Mouse (Mus musculus): Measurements from ENCODE around the gene Map2.
A peak's percentile ranks its signal among the peaks of the same experiment; 100 is the strongest.

Map2 gene

DNA sequence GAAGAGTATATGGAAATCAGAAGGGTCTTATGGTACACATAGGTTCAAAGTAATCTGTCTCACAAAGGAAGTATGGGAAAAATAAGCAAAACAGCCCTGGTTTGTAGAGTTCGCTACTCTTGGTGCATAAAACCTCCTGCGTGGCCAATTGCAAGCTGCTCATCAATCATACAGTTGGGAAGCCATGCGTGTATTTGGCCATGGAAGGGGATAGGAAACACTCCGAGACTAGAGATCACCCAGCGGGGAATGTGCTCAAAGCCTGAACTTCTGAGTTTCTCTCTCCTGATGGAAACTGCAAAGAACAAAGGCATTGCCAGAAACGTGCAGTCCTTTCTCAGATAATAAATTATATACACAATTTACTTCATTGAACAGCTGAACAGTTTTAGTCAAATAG is 124.3 kb downstream of the Map2 start:
- DNase-seq (ENCODE audit: low read depth, low spot score), result no peak

DNA sequence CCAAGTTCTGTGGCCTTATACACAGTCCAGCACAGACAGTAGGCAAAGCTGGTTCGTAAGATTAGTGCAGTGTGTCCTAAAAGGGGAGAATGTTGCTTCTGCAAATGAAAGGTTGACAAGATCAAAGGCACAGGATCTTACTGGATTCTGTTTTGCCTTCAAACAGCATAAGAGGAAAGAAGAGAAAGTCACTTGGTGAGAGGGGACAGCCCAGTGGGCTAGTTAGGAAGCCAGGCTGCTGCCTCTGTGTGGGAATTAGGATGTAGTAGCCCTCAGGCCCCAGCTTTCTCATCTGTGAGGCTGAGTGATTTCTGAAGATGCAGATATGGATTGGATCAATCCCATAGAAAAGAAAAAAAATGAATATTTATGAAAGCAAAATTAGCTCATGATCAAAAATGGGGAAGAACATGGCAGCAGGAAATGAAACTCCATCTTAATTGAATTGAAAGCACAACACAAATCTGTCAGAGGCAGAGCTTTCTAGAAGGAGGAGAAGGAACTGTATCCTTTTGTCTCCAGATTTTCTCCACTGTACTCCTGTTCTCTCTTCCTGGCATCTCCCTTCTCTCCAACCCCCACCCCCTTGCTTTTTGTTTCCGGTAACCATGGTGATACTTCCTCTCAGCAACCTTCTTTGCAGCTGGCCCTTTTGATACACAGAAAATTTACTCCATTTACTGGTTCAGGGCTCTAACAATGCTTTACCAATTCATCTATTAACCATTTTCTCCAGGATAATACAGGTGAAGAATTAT is 145.5 kb downstream of the Map2 start:
- DNase-seq (ENCODE audit: low read depth, low spot score), result peak; percentile 14

DNA sequence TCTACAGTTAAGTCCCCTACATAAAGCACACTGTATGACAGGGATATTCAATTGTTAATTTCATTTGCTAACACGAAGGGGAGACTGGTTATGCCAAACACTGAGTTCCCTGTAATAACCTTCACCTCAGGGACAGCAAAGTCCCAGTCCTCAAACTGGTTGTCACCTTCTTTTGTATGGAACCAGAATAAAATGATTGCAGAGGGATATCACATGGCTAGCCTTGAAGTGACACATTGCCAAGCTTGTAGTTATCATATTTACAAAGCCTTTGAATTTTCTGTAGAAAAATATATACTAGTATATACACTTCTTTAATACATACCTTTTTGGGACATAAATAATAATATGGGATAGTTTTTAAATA is 146.0 kb downstream of the Map2 start:
- DNase-seq (ENCODE audit: low read depth, low spot score), result no peak

DNA sequence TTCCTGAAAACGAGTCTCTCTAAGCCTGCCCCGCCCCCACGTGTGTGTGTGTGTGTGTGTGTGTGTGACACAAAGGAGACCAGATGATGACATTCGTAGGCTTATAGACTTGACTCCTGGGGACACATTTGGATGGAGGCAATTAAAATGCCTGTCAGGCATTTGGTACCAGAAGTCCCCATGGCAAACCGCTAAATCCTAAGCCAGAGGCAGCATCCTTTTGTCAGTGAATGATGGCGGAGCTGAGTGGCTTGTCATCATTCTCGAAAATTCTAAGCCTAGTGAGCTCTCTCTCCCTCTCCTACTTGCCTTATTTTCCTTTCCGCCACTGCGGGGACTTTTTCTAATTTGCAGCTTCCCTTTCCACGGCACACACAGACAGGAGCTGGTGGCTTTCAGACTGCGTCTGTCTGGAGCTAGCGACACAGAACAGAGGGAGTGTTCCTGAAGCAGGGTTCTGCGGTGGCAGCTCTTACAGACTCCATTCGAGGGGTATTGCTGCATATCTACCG is 146.6 kb downstream of the Map2 start:
- DNase-seq (ENCODE audit: low read depth, low spot score), result peak; percentile 23

DNA sequence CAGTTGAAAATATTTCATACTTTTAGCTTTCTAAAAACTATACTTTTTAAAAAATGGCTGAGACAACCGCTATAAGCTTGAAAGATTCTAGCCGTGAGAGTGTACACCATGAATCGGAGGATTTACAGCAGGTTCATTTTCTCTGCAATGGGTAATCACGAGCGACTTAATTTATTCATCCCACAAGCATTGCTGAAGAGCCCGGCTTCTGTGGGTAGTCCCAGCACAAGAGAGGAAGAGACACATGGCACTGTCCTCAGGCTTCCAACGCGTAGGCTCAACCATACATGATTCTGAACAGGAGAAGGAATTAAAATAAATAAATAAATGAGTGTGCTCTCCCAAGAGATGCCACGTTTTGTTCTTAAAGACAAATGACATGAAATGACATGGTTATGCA is 148.4 kb downstream of the Map2 start:
- DNase-seq (ENCODE audit: low read depth, low spot score), result no peak

DNA sequence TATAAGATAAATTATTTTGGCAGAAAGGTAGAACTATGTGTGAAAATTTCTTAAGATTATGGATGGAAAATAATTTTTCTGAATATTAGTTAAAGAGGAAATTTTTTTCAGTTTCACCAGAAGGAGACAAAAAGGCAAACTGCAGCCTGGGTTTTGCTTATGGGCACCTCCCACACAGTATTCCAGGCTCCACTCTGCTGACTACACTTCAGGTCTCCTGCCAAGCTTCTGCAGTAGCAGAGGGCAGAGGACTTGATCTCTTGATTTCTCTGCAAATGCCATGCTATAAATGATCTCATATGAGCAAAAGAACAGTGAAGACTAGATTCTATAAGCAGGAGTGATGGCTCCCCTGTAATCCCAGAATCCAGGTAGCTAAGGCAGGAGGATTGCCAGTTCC is 149.9 kb downstream of the Map2 start:
- DNase-seq (ENCODE audit: low read depth, low spot score), result no peak

DNA sequence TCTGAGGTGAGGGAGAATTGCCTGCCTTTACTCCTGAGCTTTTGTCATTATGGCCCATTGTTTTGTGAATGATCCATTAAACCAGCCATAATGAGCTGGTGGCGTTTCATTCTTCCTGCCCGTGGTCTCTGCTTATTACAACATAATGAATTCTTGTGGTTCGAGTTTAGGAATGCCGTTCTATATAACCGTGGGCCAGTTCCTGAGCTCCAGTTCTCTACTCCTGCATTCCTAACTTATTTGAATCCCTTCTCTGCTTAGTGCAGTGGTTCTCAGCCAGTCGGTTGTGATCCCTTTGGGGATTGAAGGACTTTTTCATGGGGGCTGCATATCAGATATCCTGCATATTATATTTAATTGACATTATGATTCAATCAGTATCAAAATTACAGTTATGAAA is 153.9 kb downstream of the Map2 start:
- no peak for DNase-seq (ENCODE audit: low read depth, low spot score)

DNA sequence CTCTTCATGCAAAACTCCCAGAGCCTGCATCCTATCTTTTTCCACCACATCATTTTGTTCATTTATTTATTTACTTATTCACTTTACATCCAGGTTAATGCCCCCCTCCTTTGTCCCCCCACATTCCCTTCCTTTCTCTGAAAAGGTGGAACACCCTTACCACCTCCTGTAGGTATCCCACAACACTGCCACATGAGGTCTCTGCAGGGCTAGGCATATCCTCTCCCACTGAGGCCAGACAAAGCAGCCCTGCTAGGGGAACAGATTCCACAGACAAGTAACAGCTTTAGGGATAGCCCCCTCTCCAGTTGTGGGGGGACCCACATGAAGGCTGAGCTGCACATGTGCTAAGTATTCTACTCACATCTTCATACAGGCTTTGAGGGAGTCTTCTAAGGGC is 154.5 kb downstream of the Map2 start:
- no peak for DNase-seq (ENCODE audit: low read depth, low spot score)

DNA sequence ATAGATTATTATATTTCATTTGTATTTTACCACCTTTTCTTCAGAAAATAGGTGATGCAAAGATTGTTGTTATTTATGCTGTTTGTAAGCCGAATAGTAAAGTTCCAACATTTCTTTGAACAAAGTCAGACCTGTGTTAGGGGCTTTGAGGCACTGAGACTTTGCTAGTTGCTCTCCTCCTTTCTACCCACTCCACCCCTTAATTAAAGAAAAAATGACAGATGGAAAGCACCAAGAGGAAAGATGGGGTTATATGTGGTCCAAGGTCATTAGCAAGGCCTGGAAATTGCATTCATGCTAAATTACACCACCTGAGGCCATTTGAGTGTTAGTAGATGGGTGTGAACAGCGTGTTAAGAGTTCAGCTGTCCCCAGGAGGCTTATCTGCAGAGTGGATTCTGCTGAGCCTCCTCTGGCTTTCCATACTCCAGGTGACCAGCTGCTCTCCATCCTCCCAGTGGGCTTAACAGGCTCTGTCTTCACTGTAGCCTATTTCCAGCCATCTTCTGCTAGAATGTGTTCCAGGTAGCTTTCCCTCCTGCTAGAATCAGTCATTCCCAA is 160.7 kb downstream of the Map2 start:
- no peak for DNase-seq (ENCODE audit: low read depth, low spot score)

DNA sequence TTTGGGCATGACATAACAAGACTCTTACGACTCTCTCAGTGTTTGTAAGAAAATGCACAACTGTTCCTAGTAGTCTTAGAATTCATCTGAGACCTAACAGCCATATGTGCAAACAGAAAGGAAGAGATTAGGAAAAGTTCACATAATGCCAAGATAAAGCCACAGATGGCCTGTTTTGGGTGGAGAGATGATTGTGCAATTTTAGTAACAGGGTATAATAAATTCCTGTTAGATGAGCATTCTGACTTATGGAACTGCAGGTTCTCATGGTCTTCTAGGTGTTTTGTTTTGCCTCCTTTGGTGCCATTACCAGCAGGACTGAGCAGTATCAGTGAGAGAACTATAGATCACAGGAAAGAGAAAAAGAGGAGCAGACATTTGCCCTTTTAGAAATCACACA is 164.1 kb downstream of the Map2 start:
- no peak for DNase-seq (ENCODE audit: low read depth, low spot score)

DNA sequence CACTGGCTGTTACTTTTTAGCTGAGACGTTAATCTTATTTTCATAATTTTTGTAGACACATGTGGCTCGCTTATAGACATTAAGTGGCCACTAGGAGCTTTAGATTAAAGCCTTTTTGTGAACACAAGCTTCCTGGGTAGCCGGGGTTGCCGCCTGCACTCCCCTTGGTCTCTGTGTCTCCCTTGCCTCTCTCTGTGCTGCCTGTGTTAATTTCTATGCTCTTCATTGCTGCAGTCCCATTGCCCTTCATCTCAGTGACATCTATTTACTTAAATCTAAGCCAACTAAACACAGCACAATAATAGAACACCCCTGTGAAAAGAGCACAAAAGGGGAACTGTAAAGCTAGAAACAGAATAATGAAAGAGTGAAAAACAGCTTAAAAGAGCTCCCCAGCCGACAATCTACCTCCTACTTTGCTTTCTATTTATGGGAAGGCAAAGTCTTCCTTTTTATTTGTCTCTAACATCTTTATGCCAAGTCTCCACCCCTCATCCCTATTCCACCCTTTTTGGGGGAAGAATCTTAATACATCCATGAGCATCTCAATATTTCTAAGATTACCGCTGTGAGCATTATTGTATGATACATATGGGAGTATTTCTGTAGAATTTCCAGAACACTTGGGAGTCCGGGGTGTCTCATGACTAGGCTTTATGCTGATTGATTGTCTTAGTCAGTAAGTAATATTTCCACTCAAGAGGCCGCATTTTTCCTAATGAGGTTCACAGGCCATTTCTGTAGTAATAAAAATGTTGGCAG is 173.5 kb downstream of the Map2 start:
- no peak for DNase-seq (ENCODE audit: low read depth, low spot score)

DNA sequence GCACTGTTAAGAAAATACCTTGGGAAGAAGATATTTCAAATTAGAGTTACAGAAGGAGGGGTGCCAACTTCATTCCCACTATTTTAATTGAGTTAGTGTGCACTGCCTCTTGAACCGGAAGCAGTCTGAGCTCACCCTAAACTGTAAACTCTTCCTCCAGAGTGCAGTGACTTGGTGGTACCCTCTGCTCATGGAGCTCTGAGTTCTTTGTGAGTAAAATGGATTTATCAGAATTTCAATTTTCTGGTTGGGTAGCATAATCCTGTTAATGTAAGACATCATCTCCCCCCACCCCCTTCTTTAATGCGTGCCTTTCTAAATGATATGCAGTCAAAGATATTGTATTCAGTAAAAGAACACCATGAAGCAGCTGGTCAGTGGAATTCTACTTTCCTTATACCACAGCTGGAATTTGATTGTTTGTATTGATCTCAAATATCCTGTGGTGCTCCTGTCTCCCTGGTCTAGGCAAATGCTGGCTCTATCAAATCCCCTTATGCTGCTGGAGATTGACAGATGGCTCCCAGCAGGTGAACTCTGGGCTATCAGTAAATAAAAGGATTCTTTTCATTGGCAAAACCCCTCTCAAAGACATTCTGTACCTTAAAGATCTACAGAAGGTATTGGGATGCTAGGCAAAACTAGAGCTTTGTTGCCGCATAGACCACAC is 174.2 kb downstream of the Map2 start:
- DNase-seq (ENCODE audit: low read depth, low spot score), result no peak

DNA sequence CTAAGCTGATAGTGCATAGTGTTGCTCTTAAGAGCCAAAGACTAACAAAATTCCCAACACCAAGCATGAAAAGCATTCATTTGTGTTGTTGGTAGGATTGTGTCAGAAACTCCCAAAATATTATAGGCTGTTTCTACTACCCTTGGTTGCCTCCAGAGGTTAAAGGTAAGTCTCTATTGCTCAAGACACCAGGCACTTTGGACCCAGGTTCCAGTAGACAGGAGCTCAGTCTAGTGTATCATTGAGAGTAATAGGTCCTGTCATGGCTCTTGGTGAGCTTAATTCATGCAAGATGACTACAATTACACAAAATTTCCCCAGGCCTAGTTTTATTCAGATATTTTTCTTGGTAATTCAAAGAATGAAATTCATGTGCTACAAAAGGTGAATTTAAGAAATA is 176.3 kb downstream of the Map2 start:
- no peak for DNase-seq (ENCODE audit: low read depth, low spot score)

DNA sequence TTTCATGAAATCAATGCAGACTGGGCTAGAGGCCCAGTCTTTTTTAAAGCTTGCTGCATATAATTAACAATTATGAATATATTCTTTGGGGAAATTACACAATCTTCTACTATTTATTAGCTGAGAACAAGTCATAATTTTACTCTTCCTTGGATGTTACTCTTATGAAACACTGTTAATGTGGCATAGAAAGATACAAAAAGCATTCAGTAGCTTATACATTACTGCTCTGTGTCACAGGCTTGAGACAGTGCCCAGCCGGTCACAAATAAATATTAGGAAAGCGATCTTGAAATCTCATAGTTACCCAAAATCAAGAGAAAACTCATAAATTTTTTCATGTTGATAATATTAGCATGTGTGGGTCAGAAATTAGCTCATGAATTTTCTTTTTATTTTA is 186.7 kb downstream of the Map2 start:
- DNase-seq (ENCODE audit: low read depth, low spot score), result no peak

DNA sequence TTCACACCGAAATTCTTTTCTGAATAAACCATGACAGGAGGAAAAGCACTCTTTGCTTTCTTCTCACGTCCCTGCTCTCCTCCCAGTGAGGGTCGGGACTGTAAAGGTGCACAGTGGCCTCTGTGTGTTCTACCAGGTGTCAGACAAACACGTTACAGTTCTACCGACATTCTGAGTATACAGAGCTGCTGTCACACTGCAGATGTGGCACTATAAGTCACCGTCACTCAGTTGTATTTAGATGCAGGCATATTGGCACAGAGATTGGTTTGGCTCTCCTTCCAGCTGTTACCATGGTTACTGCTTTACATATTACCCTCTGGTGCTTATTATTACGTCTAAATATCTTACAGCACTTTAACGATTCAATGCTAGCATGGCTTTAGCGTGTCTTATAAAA is 188.2 kb downstream of the Map2 start:
- DNase-seq (ENCODE audit: low read depth, low spot score), result no peak

DNA sequence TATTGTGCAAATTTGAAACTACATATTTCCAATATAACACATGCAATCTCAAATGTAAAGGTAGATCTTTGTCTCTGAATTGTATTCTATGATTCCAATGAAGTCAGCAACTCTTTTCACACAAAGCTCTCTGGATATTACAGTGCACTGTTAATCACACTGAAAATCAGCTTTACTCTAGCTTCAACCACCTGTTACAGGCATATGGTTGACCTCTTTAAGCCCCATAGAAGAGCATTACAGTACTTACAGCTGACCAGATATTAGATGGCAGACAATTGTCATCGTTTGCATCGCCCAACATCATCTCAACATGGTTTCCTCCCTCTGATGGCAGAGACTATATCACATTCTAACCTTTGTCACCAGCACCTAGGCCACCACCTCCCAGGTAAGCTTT is 189.3 kb downstream of the Map2 start:
- no peak for DNase-seq (ENCODE audit: low read depth, low spot score)

DNA sequence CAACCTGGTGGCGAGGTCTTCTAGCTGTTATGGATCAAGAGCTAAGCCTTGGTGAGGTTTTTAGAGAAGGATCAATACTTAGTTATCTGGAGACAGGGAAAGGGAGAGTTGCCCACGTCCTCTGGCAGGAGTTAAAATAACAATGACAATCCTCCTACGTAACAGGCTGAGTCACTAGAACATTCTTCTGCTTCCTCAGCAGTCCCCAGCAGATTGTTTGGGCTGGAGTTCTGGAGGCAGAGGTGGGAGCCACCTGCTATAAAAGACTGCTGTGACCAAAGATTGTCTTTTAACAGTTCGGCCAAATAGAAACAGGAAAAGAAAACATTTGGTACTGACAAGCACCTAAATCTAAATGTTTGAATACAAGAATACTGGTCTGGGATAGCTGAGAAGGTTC is 190.5 kb downstream of the Map2 start:
- DNase-seq (ENCODE audit: low read depth, low spot score), result no peak

DNA sequence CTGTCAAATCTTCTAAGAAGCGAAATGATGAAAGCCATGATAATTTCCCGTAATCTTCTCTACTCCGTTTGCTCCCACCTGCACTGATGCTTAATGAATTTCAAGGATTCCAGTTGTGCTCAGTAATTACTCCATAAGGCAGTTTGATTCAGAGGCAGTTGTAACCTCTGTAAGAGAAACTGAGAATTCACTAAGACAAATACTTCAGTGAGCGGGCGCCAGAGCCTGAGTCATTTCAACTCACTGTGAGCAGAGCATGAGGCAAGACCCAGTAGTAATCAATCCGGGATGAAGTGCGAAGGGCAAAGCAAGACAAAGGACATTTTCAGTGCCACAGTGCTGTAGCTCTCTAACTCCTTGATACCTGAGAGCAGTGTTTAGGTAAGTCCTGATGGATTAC is 194.4 kb downstream of the Map2 start:
- no peak for DNase-seq (ENCODE audit: low read depth, low spot score)

DNA sequence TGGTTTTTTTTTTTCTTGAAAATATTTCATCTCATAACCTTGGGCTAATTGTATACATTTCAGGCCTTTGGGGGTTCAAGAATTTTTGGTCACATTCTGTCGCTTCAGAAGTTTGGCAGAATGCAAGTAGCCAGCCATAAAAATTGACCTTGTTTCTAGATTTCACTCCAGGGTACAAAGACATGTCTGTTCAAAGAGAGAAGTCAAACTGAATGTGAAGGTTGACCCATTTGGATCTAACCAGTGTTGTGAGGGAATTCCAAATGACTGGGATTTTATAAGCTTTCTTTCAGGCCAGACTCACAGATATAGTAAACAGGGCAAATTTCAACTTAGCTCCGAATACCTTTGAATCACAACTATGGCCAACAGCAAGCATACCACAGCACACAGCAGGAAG is 196.3 kb downstream of the Map2 start:
- DNase-seq (ENCODE audit: low read depth, low spot score), result no peak

DNA sequence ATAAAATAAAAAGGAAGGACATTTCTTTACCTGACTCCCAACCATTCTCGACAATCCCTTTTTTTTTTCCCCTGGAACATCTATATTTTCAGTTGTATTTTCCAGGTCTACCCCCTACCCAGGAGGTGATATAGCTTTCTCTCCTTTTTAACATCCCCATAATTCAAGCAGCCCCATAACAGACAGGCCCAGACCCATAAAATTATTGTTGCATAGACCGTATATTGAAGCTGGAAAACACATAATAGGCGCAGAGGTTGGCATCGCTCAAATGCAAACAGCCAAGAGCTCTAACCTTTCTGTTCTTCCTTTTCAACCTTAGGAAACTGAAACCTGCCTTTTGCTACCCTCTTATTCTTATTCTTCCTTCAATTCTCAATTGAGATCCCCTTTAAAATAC is 211.2 kb downstream of the Map2 start:
- no peak for DNase-seq (ENCODE audit: low read depth, low spot score)

DNA sequence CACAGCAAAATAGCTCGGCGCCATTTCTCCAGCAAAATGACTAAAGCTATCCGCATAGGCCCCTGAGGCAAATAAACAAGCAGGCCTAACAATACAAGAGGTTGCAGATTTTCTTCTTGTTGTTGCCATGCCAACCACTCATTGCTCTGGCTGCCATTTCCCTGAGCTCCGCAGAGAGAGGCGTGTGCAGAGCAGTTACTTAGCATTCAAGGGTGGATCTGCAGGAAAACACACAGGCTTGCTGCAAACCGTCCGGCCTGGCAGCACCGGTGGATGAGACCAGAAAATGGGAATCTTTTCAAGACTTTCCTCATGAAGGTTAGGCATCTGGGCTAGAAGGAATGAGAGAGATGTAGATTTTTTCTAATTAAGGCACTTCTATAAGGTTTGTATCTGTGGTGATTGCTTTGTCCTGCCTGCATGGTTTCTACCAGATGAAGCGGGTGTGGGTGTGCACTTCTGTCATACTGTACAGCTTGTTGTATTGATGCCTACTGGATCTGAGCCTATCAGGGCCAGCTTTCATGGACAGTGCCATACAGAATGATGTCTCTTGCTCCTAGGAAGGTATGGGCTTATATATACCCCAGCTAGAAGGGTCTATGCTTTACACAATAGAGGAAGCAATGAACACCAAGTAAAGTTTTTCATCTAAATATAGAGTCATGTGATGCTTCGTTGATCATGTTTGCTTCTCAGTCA is 211.8 kb downstream of the Map2 start:
- DNase-seq (ENCODE audit: low read depth, low spot score), result peak; percentile 11

DNA sequence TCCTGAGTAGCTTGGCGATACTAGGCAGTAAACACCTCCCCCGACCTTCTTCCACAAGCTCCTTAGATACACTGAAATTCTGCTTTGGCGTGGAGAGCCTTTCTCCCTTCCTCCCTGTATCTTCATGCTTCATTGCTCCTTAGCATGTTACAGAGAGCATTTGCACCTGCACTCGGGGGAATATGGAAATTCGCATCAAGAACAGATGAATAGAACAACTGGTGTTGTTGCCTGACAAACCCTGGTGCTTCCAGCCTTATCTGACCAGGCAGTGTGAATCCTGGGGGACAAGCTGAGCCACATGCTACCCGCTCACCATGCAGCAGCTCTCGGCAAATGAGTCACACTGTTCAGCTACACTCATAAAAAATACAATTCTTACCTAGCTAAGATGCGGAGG is 213.5 kb downstream of the Map2 start:
- no peak for DNase-seq (ENCODE audit: low read depth, low spot score)

Data from embryo, embryonic 11.5 days (tissue).